Mouse (Mus musculus) limb, embryonic 12.5 days (tissue): ENCODE data around the gene Cby1. TPM values are rescaled to one million over a fixed set of nuclear protein-coding genes. Genes with fewer than 3 reads are reported as not detected.

Experiments used
- ATAC-seq: fragments of 200-750 bp; cut with Nextera tagmentation; 2 replicates; pipeline ENCODE4 v1.8.0; 2017; ENCODE audit warnings: low read depth, moderate TSS enrichment; ENCODE audit not compliant: insufficient number of reproducible peaks, insufficient read depth, low FRiP score, low TSS enrichment
- H3K27ac ChIP-seq: fragments of 300-500 bp; sonication (generic); 2 replicates; pipeline ENCODE4 v1.5.1; 2016; ENCODE audit warnings: mild to moderate bottlenecking, moderate library complexity
- H3K27me3 ChIP-seq: fragments of 300-500 bp; sonication (generic); 2 replicates; pipeline ENCODE4 v1.6.1; 2016; ENCODE audit warnings: mild to moderate bottlenecking, moderate library complexity
- H3K36me3 ChIP-seq: fragments of 300-500 bp; sonication (generic); 2 replicates; pipeline ENCODE4 v1.6.1; 2016; ENCODE audit warnings: mild to moderate bottlenecking, moderate library complexity
- H3K4me1 ChIP-seq: fragments of 300-500 bp; sonication (generic); replicated peaks from 2 replicates; pipeline ENCODE4 v1.6.1; 2016
- H3K4me2 ChIP-seq: fragments of 300-500 bp; sonication (generic); 2 replicates; pipeline ENCODE4 v1.6.1; 2016; ENCODE audit warnings: mild to moderate bottlenecking, moderate library complexity
- H3K4me3 ChIP-seq: fragments of 300-500 bp; sonication (generic); replicated peaks from 2 replicates; pipeline ENCODE4 v1.5.1; 2016; ENCODE audit warnings: mild to moderate bottlenecking
- H3K9ac ChIP-seq: fragments of 300-500 bp; sonication (generic); replicated peaks from 2 replicates; pipeline ENCODE4 v1.6.1; 2016; ENCODE audit warnings: mild to moderate bottlenecking, moderate library complexity
- H3K9me3 ChIP-seq: fragments of 300-500 bp; sonication (generic); 2 replicates; pipeline ENCODE4 v1.6.1; 2016; ENCODE audit warnings: mild to moderate bottlenecking, moderate library complexity
- WGBS: fragments of 180-500 bp; shearing (Covaris S2); methylation state at CpG from one replicate; pipeline ENCODE4 v1.1.7; 2016; 5-methylcytosine and 5-hydroxymethylcytosine counted together
- polyA plus RNA-seq: library from polyadenylated mRNA; unstranded; fragments of >200 nt; fragmentation: Nextera tagmentation; extraction: Ambion mirVana; gene quantifications from 2 replicates; pipeline ENCODE4 v1.2.1, GENCODE M21; 2016

The Cby1 gene
- polyA plus RNA-seq: 49.9 and 57.6 TPM in 2 replicates

GRCm38 (mm10) chr15:79658531-79659375 is at the start of gene Cby1, which contains the start of gene Fam227a:
Gene Cby1, plus strand, starts transcription at chr15:79659199.
Gene Fam227a, minus strand, starts transcription at chr15:79658956.
- peak within 1 kb of the TSS; percentile 76 for H3K9ac ChIP-seq

GRCm38 (mm10) chr15:79609226-79609625 is 49.8 kb upstream of the Cby1 start:
- no peak overlapping the region for H3K4me2 ChIP-seq
- no peak overlapping the region for H3K9ac ChIP-seq
- H3K4me1 ChIP-seq: peaks cover 7% of the 10 kb centered on the region; the same call in 1 of the 2 replicates
- ATAC-seq: no peak
- 96% methylated on average over 2 of the region's 2 CpGs for WGBS
- H3K27ac ChIP-seq: no peak overlapping the region
- peaks cover 25% of the 10 kb centered on the region for H3K36me3 ChIP-seq
- peaks cover 16% of the 10 kb centered on the region for H3K27me3 ChIP-seq
- H3K9me3 ChIP-seq: no peaks in the 10 kb centered on the region; the same call in 1 of the 2 replicates
- no peak overlapping the region for H3K4me3 ChIP-seq

More at GRCm38 (mm10) chr15:79658531-79659375, at the start of gene Cby1, which contains the start of gene Fam227a:
- Histone ChIP-seq H3K4me2 (peak within 1 kb of the TSS; percentile 91), H3K36me3 (peaks cover 21% of the 10 kb centered on the region; the same call in 1 of the 2 replicates), H3K4me3 (peak within 1 kb of the TSS; percentile 75), H3K4me1 (peaks cover 6% of the 10 kb centered on the region), H3K9me3 (peaks cover 4% of the 10 kb centered on the region; the same call in 1 of the 2 replicates), H3K27me3 (no peaks in the 10 kb centered on the region), H3K27ac (peak within 1 kb of the TSS; percentile 94)
- under 1% methylated on average over 55 of the region's 55 CpGs for WGBS
- ATAC-seq: peak; percentile 73

GRCm38 (mm10) chr15:79615501-79615900 is 43.5 kb upstream of the Cby1 start:
- Histone ChIP-seq H3K9me3 (no peaks in the 10 kb centered on the region), H3K4me3 (no peak overlapping the region), H3K27ac (no peak overlapping the region), H3K27me3 (no peaks in the 10 kb centered on the region), H3K4me1 (0 out of 2 replicates have a peak, but pooled peaks cover 6% of the 10 kb centered on the region), H3K36me3 (peaks cover 57% of the 10 kb centered on the region), H3K9ac (no peak overlapping the region), H3K4me2 (no peak overlapping the region)
- no peak for ATAC-seq
- WGBS: 69% methylated on average over 7 of the region's 7 CpGs

GRCm38 (mm10) chr15:79616729-79617128 is 42.3 kb upstream of the Cby1 start:
- Histone ChIP-seq H3K27me3 (no peaks in the 10 kb centered on the region), H3K4me2 (no peak overlapping the region), H3K9me3 (no peaks in the 10 kb centered on the region), H3K4me1 (0 out of 2 replicates have a peak, but pooled peaks cover 6% of the 10 kb centered on the region), H3K4me3 (no peak overlapping the region), H3K27ac (no peak overlapping the region), H3K36me3 (peaks cover 56% of the 10 kb centered on the region), H3K9ac (no peak overlapping the region)
- 78% methylated on average over 5 of the region's 5 CpGs for WGBS
- no peak for ATAC-seq

- no peak for ATAC-seq
- H3K36me3 ChIP-seq: peaks cover 57% of the 10 kb centered on the region
- no peak overlapping the region for H3K4me2 ChIP-seq
- H3K27me3 ChIP-seq: no peaks in the 10 kb centered on the region
- H3K4me3 ChIP-seq: no peak overlapping the region
- no peak overlapping the region for H3K9ac ChIP-seq
- 0 out of 2 replicates have a peak, but pooled peaks cover 6% of the 10 kb centered on the region for H3K4me1 ChIP-seq
- H3K9me3 ChIP-seq: no peaks in the 10 kb centered on the region
- H3K27ac ChIP-seq: no peak overlapping the region
- WGBS: 85% methylated on average over 11 of the region's 11 CpGs
Observed at GRCm38 (mm10) chr15:79617135-79617534, 41.9 kb upstream of the Cby1 start.

GRCm38 (mm10) chr15:79618456-79618855 is 40.5 kb upstream of the Cby1 start:
- H3K9ac ChIP-seq: no peak overlapping the region
- WGBS: 87% methylated on average over 7 of the region's 7 CpGs
- no peak overlapping the region for H3K4me2 ChIP-seq

GRCm38 (mm10) chr15:79619770-79620414 is 39.1 kb upstream of the Cby1 start:
- Histone ChIP-seq H3K9me3 (no peaks in the 10 kb centered on the region), H3K27ac (no peak overlapping the region), H3K9ac (no peak overlapping the region), H3K27me3 (no peaks in the 10 kb centered on the region), H3K4me2 (no peak overlapping the region), H3K4me1 (0 out of 2 replicates have a peak, but pooled peaks cover 6% of the 10 kb centered on the region), H3K36me3 (peaks cover 62% of the 10 kb centered on the region), H3K4me3 (no peak overlapping the region)
- WGBS: 78% methylated on average over 11 of the region's 11 CpGs
- ATAC-seq: no peak

More at GRCm38 (mm10) chr15:79618456-79618855, 40.5 kb upstream of the Cby1 start:
- Histone ChIP-seq H3K27ac (no peak overlapping the region), H3K27me3 (no peaks in the 10 kb centered on the region), H3K4me1 (0 out of 2 replicates have a peak, but pooled peaks cover 6% of the 10 kb centered on the region), H3K36me3 (peaks cover 57% of the 10 kb centered on the region), H3K4me3 (no peak overlapping the region), H3K9me3 (no peaks in the 10 kb centered on the region)
- ATAC-seq: no peak

GRCm38 (mm10) chr15:79630471-79630870 is 28.5 kb upstream of the Cby1 start:
- no peaks in the 10 kb centered on the region for H3K27me3 ChIP-seq
- no peaks in the 10 kb centered on the region for H3K9me3 ChIP-seq
- H3K27ac ChIP-seq: no peak overlapping the region
- 48% methylated on average over 2 of the region's 2 CpGs for WGBS
- no peaks in the 10 kb centered on the region for H3K4me1 ChIP-seq
- peaks cover 70% of the 10 kb centered on the region for H3K36me3 ChIP-seq
- no peak overlapping the region for H3K4me3 ChIP-seq
- no peak overlapping the region for H3K4me2 ChIP-seq
- H3K9ac ChIP-seq: no peak overlapping the region
- no peak for ATAC-seq

GRCm38 (mm10) chr15:79641135-79641817 is 17.7 kb upstream of the Cby1 start:
- H3K4me1 ChIP-seq: no peaks in the 10 kb centered on the region
- H3K9ac ChIP-seq: no peak overlapping the region
- 71% methylated on average over 12 of the region's 12 CpGs for WGBS
- H3K27me3 ChIP-seq: no peaks in the 10 kb centered on the region
- no peak overlapping the region for H3K4me3 ChIP-seq
- peaks cover 32% of the 10 kb centered on the region for H3K36me3 ChIP-seq
- no peaks in the 10 kb centered on the region for H3K9me3 ChIP-seq
- no peak overlapping the region for H3K27ac ChIP-seq
- ATAC-seq: no peak
- H3K4me2 ChIP-seq: no peak overlapping the region

GRCm38 (mm10) chr15:79645483-79645882 is 13.5 kb upstream of the Cby1 start:
- no peaks in the 10 kb centered on the region for H3K27me3 ChIP-seq

More at GRCm38 (mm10) chr15:79645483-79645882, 13.5 kb upstream of the Cby1 start:
- no peak for ATAC-seq
- H3K36me3 ChIP-seq: peaks cover 23% of the 10 kb centered on the region
- H3K4me3 ChIP-seq: no peak overlapping the region
- 81% methylated on average over 2 of the region's 2 CpGs for WGBS
- H3K9me3 ChIP-seq: no peaks in the 10 kb centered on the region
- H3K4me1 ChIP-seq: no peaks in the 10 kb centered on the region
- no peak overlapping the region for H3K4me2 ChIP-seq
- no peak overlapping the region for H3K9ac ChIP-seq
- H3K27ac ChIP-seq: no peak overlapping the region
